Mouse (Mus musculus) myocyte (in vitro differentiated cells): ENCODE measurements at regions not wholly inside any gene's neighbourhood (a gene's known extent, or its start where the extent isn't known, plus 50 kb on each side); places are given as distances from the start of the nearest gene placed in this dataset.

Experiments used
- E2F4 ChIP-seq: IDR thresholded peaks from one replicate; pipeline ENCODE4 v1.6.1; 2011; ENCODE audit warnings: mild to moderate bottlenecking, control low read depth, moderate library complexity; ENCODE audit not compliant: insufficient read depth
- MAX ChIP-seq: IDR thresholded peaks from one replicate; pipeline ENCODE4 v1.6.1; 2011; ENCODE audit warnings: low read depth, mild to moderate bottlenecking, control low read depth
- MYOD1 ChIP-seq, 3 experiments: IDR thresholded peaks; one replicate each; pipeline ENCODE4 v1.6.1; 2011; ENCODE audit warnings: control low read depth in 2 of 3, low read depth in 2 of 3, mild to moderate bottlenecking in 2 of 3, moderate library complexity in 1 of 3; ENCODE audit not compliant: insufficient read length in 2 of 3, control insufficient read depth in 1 of 3
- MYOG ChIP-seq, 3 experiments: IDR thresholded peaks; one replicate each; pipeline ENCODE4 v1.6.1; 2011; ENCODE audit warnings: control low read depth in 2 of 3, low read depth in 2 of 3, mild to moderate bottlenecking in 2 of 3; ENCODE audit not compliant: insufficient read length in 2 of 3, control insufficient read depth in 1 of 3, insufficient read depth in 1 of 3
- POLR2A ChIP-seq: IDR thresholded peaks from one replicate; pipeline ENCODE4 v1.6.1; 2011; ENCODE audit warnings: low read depth, mild to moderate bottlenecking, control low read depth, moderate library complexity; ENCODE audit not compliant: insufficient read length
- POLR2AphosphoS2 ChIP-seq: IDR thresholded peaks from one replicate; pipeline ENCODE4 v1.6.1; 2011; ENCODE audit warnings: low read depth, control low read depth; ENCODE audit not compliant: insufficient read length
- TCF12 ChIP-seq: IDR thresholded peaks from one replicate; pipeline ENCODE4 v1.6.1; 2011; ENCODE audit warnings: mild to moderate bottlenecking, control low read depth; ENCODE audit not compliant: poor library complexity, insufficient read depth, severe bottlenecking
- TCF3 ChIP-seq: IDR thresholded peaks from one replicate; pipeline ENCODE4 v1.6.1; 2011; ENCODE audit warnings: low read depth, control low read depth; ENCODE audit not compliant: insufficient read length
- USF1 ChIP-seq: IDR thresholded peaks from one replicate; pipeline ENCODE4 v1.6.1; 2011; ENCODE audit warnings: low read depth, mild to moderate bottlenecking, control low read depth, moderate library complexity

- TF ChIP-seq MYOG (IDR thresholded peaks at IDR 0.05; ENCODE audit: control insufficient read depth in 1 of 3, insufficient read depth in 1 of 3, insufficient read length in 2 of 3, low read depth in 2 of 3) (no peak), POLR2A (no peak), TCF12 (no peak), MYOD1 (IDR thresholded peaks at IDR 0.05; ENCODE audit: control insufficient read depth in 1 of 3, insufficient read length in 2 of 3, low read depth in 2 of 3) (no peak), USF1 (no peak), POLR2AphosphoS2 (no peak), MAX (no peak), E2F4 (no peak), TCF3 (no peak)
These were observed 181.8 kb upstream of the Nampt start for GRCm38 (mm10) chr12:32637400-32638100.
